Mouse (Mus musculus): ENCODE measurements at regions not wholly inside any gene's neighbourhood (a gene's known extent, or its start where the extent isn't known, plus 50 kb on each side); places are given as distances from the start of the nearest gene placed in this dataset.

DNA sequence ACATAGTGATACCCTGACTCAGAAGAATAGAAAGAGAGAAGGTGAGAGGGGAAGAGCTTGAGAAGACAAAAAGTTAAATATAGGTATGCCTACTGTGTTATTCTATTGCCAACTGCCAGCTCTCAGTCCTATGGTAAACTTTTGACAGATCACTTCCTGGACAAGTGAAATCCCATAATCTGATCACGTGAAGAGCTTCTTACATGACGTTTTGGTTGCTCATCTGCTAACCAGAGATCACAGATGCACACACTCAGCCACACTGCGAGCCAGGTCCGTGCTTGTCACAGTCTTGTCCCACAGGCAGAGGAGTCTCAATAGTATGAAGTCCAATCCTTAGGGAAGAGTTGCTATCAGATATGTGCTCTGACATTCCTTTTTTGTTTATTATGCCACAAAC is 147.8 kb upstream of the Zfp703 start:
- no peaks in the 10 kb centered on the region for H3K4me1 ChIP-seq (ENCODE audit: insufficient read depth)
- no peak for ATAC-seq
- no peaks in the 10 kb centered on the region for H3K27me3 ChIP-seq (ENCODE audit: insufficient read depth, low read length)
- TF ChIP-seq EP300 (IDR thresholded peaks at IDR 0.05; ENCODE audit: low read depth), result no peak
- H3K4me2 ChIP-seq (ENCODE audit: low read depth, low read length), result no peak overlapping the region
- no peak overlapping the region for H3K27ac ChIP-seq (ENCODE audit: low read depth)
- no peaks in the 10 kb centered on the region for H3K9me3 ChIP-seq (ENCODE audit: low read length)
- 55% methylated on average over 4 of the region's 4 CpGs for WGBS (ENCODE audit: insufficient replicate concordance)
- H3K4me3 ChIP-seq (ENCODE audit: low read depth, low read length), result no peak overlapping the region
- no peaks in the 10 kb centered on the region for H3K36me3 ChIP-seq (replicated peaks; ENCODE audit: insufficient read depth, low read length)
- no peak overlapping the region for H3K9ac ChIP-seq (replicated peaks)
- DNase-seq, result no peak

DNA sequence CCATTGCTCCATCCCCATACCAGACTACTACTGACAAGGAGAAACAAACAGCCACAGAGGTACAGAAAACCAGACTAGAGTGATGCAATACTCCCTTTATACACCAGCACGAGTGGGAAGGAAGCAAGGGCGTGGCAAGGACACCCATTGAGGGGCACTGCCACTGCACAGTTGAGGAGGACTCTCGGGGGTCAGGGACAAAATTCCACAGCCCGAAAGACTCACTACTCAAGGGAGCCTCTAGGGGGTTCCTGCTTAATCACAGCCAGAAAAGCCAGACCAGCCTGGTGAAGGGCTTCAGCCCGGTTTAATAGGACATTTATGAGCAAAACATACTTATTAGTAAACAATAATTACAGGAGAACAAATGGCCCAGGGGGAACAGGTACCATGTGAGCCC is 146.0 kb upstream of the Zfp703 start:
- WGBS (ENCODE audit: insufficient replicate concordance), result 26% methylated on average over 5 of the region's 5 CpGs

DNA sequence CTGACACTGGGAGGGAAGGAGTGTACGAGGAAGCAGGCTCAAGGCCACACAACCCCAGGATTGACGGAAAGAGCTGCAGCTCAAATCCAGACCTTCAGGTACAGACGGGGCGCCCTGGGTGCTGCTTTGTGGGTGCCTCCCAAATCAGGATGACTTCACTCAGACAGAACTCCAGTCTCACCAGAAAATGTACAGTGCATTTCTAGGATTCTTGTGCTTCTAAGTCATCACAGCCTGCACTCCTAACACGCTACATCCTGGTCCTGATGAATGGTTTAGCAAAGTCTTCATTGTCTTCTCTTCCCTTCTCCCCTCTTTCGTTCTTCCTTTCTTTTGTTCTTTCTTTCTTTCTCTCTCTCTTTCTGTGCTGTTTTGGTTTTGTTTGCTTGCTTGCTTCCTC is 145.3 kb upstream of the Zfp703 start:
- Histone ChIP-seq H3K27me3 (ENCODE audit: insufficient read depth, low read length) (no peaks in the 10 kb centered on the region), H3K4me2 (ENCODE audit: low read depth, low read length) (no peak overlapping the region), H3K36me3 (replicated peaks; ENCODE audit: insufficient read depth, low read length) (no peaks in the 10 kb centered on the region), H3K4me1 (ENCODE audit: insufficient read depth) (peaks cover 2% of the 10 kb centered on the region; the same call in 1 of the 2 replicates), H3K27ac (ENCODE audit: low read depth) (no peak overlapping the region), H3K4me3 (ENCODE audit: low read depth, low read length) (no peak overlapping the region), H3K9ac (replicated peaks) (no peak overlapping the region), H3K9me3 (ENCODE audit: low read length) (no peaks in the 10 kb centered on the region)
- WGBS (ENCODE audit: insufficient replicate concordance), result 74% methylated on average over 6 of the region's 6 CpGs
- ATAC-seq, result no peak
- TF ChIP-seq EP300 (IDR thresholded peaks at IDR 0.05; ENCODE audit: low read depth), result no peak
- no peak for TF ChIP-seq CTCF (IDR thresholded peaks at IDR 0.05; ENCODE audit: low read depth)
- DNase-seq, result no peak

More for the DNA sequence above, 146.0 kb upstream of the Zfp703 start:
- no peaks in the 10 kb centered on the region for H3K9me3 ChIP-seq (ENCODE audit: low read length)
- TF ChIP-seq EP300 (IDR thresholded peaks at IDR 0.05; ENCODE audit: low read depth) (no peak), CTCF (IDR thresholded peaks at IDR 0.05; ENCODE audit: low read depth) (peak; percentile 24; the same call in 1 of the 2 replicates)
- peaks cover 2% of the 10 kb centered on the region; the same call in 1 of the 2 replicates for H3K4me1 ChIP-seq (ENCODE audit: insufficient read depth)
- H3K4me3 ChIP-seq (ENCODE audit: low read depth, low read length), result no peak overlapping the region
- DNase-seq (no peak), ATAC-seq (no peak)
- H3K36me3 ChIP-seq (replicated peaks; ENCODE audit: insufficient read depth, low read length), result no peaks in the 10 kb centered on the region
- no peaks in the 10 kb centered on the region for H3K27me3 ChIP-seq (ENCODE audit: insufficient read depth, low read length)
- H3K9ac ChIP-seq (replicated peaks), result no peak overlapping the region
- no peak overlapping the region for H3K4me2 ChIP-seq (ENCODE audit: low read depth, low read length)
- no peak overlapping the region for H3K27ac ChIP-seq (ENCODE audit: low read depth)

DNA sequence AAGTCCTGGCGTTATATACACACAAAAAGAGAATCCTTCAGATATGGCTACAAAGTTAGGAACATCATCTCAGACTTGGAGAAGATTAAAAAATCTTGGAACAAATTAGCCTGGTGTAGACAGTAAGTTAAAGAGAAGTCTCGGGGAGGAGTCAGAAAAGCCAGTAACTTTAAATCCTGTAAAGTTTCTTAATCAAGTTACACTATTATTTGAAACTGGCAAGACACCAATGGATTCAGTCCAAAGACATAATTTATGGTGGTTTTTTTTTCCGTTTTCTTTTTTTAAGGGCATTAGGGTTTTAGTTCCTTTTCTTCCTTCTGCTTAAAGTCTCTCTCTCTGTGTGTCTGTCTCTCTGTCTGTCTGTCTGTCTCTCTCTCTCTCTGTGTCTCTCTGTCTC is 144.6 kb upstream of the Zfp703 start:
- H3K4me2 ChIP-seq (ENCODE audit: low read depth, low read length), result no peak overlapping the region
- no peaks in the 10 kb centered on the region for H3K27me3 ChIP-seq (ENCODE audit: insufficient read depth, low read length)
- no peaks in the 10 kb centered on the region for H3K9me3 ChIP-seq (ENCODE audit: low read length)
- no peak overlapping the region for H3K27ac ChIP-seq (ENCODE audit: low read depth)
- TF ChIP-seq CTCF (IDR thresholded peaks at IDR 0.05; ENCODE audit: low read depth), result no peak
- H3K36me3 ChIP-seq (replicated peaks; ENCODE audit: insufficient read depth, low read length), result no peaks in the 10 kb centered on the region
- WGBS (ENCODE audit: insufficient replicate concordance), result 57% methylated on average over 3 of the region's 3 CpGs
- no peak for ATAC-seq
- peaks cover 2% of the 10 kb centered on the region; the same call in 1 of the 2 replicates for H3K4me1 ChIP-seq (ENCODE audit: insufficient read depth)
- H3K4me3 ChIP-seq (ENCODE audit: low read depth, low read length), result no peak overlapping the region
- DNase-seq, result no peak
- H3K9ac ChIP-seq (replicated peaks), result no peak overlapping the region

DNA sequence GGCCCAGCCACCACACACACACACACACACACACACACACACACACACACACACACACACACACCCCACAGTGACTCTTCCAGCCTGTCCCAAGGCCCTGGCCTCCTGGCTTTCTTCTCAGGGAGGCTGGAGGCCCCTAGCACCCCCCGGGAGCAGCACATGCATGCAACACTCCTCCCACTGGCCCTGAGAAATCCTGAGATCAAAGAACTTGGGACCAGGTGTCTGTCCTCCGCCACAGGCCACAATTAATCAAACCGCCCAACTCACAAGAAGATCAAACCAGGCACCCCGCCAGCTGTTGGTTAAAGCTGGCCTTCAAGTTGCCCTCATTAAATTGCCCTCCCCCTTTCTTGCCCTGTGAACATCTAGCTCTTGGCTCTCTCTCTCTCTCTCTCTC is 143.8 kb upstream of the Zfp703 start:
- Histone ChIP-seq H3K4me3 (ENCODE audit: low read depth, low read length) (no peak overlapping the region), H3K4me1 (ENCODE audit: insufficient read depth) (peaks cover 2% of the 10 kb centered on the region; the same call in 1 of the 2 replicates), H3K27ac (ENCODE audit: low read depth) (no peak overlapping the region), H3K27me3 (ENCODE audit: insufficient read depth, low read length) (no peaks in the 10 kb centered on the region), H3K36me3 (replicated peaks; ENCODE audit: insufficient read depth, low read length) (no peaks in the 10 kb centered on the region), H3K9me3 (ENCODE audit: low read length) (no peaks in the 10 kb centered on the region), H3K9ac (replicated peaks) (no peak overlapping the region), H3K4me2 (ENCODE audit: low read depth, low read length) (no peak overlapping the region)
- no peak for TF ChIP-seq CTCF (IDR thresholded peaks at IDR 0.05; ENCODE audit: low read depth)
- TF ChIP-seq EP300 (IDR thresholded peaks at IDR 0.05; ENCODE audit: low read depth), result no peak
- no peak for ATAC-seq
- WGBS (ENCODE audit: insufficient replicate concordance), result 41% methylated on average over 4 of the region's 4 CpGs
- no peak for DNase-seq

DNA sequence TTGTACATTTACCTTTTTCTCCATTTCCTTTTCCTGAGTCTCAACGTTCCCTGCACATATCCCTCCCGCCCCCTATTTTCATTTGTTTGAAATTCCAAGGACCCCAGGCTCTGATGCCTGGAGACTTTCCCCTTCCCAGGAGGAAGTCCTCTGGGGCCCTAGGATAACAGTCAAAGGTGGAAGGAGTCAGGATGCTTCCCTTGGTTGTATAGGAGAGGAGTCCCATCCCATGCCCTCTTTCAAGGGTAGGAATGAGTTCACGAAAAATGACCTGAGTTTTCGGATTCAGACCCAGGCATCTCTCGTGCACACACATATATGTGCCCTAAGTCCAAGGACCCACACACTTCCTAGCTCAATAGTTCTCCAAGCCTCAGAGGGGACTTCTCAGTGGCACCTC is 143.3 kb upstream of the Zfp703 start:
- Histone ChIP-seq H3K9ac (replicated peaks) (no peak overlapping the region), H3K4me3 (ENCODE audit: low read depth, low read length) (no peak overlapping the region), H3K4me2 (ENCODE audit: low read depth, low read length) (no peak overlapping the region), H3K27ac (ENCODE audit: low read depth) (no peak overlapping the region), H3K9me3 (ENCODE audit: low read length) (no peaks in the 10 kb centered on the region), H3K27me3 (ENCODE audit: insufficient read depth, low read length) (no peaks in the 10 kb centered on the region), H3K36me3 (replicated peaks; ENCODE audit: insufficient read depth, low read length) (no peaks in the 10 kb centered on the region), H3K4me1 (ENCODE audit: insufficient read depth) (peaks cover 2% of the 10 kb centered on the region; the same call in 1 of the 2 replicates)
- DNase-seq (no peak), ATAC-seq (no peak)
- 57% methylated on average over 5 of the region's 5 CpGs for WGBS (ENCODE audit: insufficient replicate concordance)
- TF ChIP-seq CTCF (IDR thresholded peaks at IDR 0.05; ENCODE audit: low read depth) (no peak), EP300 (IDR thresholded peaks at IDR 0.05; ENCODE audit: low read depth) (no peak)

DNA sequence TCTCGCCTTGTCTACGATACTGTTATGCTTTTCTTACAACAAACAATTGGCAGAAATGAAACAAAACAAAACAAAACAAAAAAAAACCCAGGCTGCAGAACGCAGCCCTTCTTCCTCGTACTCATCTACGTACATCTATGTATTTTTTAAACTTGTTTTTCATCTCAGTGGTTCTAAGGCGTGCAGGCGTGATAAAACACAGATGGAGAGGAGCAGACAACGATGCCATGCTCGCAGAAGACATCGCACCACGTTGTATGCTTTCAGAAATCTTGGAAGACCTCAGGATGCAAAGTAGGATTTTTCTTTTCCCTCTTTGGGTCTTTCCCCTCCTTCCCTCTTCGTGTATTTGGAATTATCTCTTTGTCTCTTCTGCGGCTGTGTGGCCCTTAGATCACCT is 142.5 kb upstream of the Zfp703 start:
- no peak overlapping the region for H3K27ac ChIP-seq (ENCODE audit: low read depth)
- no peaks in the 10 kb centered on the region for H3K36me3 ChIP-seq (replicated peaks; ENCODE audit: insufficient read depth, low read length)
- peaks cover 2% of the 10 kb centered on the region; the same call in 1 of the 2 replicates for H3K4me1 ChIP-seq (ENCODE audit: insufficient read depth)
- WGBS (ENCODE audit: insufficient replicate concordance), result 75% methylated on average over 13 of the region's 13 CpGs
- H3K9me3 ChIP-seq (ENCODE audit: low read length), result no peaks in the 10 kb centered on the region
- H3K9ac ChIP-seq (replicated peaks), result no peak overlapping the region
- no peak for TF ChIP-seq CTCF (IDR thresholded peaks at IDR 0.05; ENCODE audit: low read depth)
- TF ChIP-seq EP300 (IDR thresholded peaks at IDR 0.05; ENCODE audit: low read depth), result no peak
- no peak overlapping the region for H3K4me2 ChIP-seq (ENCODE audit: low read depth, low read length)
- no peak overlapping the region for H3K4me3 ChIP-seq (ENCODE audit: low read depth, low read length)
- DNase-seq (no peak), ATAC-seq (no peak)
- no peaks in the 10 kb centered on the region for H3K27me3 ChIP-seq (ENCODE audit: insufficient read depth, low read length)
